Mouse (Mus musculus) Patski (cell line): Measurements from ENCODE around the gene Fnip2. TPM values are rescaled to one million over a fixed set of nuclear protein-coding genes. Genes with fewer than 3 reads are reported as not detected.

Source experiments
- ATAC-seq: fragments of 100-300 bp; one replicate; pipeline ENCODE4 v1.8.0; 2021
- CTCF ChIA-PET: fragments of 350-600 bp; sonication (Branson Sonifier 250); formaldehyde crosslinking; loops from one replicate; lab custom pipeline; 2022; ENCODE audit warnings: inconsistent platforms; lab: Charles Lee
- POLR2A ChIA-PET: fragments of 350-600 bp; sonication (Branson Sonifier 250); formaldehyde crosslinking; loops from one replicate; lab custom pipeline; 2022; ENCODE audit warnings: antibody characterized with exemption, inconsistent platforms; lab: Charles Lee
- DNase-seq: peaks from one replicate; pipeline ENCODE4 v3.0.0-alpha.2; 2011; ENCODE audit warnings: low read depth, low spot score
- H3K27me3 ChIP-seq: fragments of 371-371 bp; one replicate; pipeline ENCODE4 v1.5.1; 2021
- CTCF ChIP-seq: fragments of 100-300 bp; IDR thresholded peaks from one replicate; pipeline ENCODE4 v1.5.1; 2021
- in situ Hi-C: fragments of 300-500 bp; cut with MboI; formaldehyde crosslinking; loops from 3 replicates; pipeline ENCODE4 v1.11.1; 2018; ENCODE audit warnings: low pct_unique_long_range_greater_than_20kb, mixed read lengths
- polyA plus RNA-seq: library from polyadenylated mRNA; unstranded; gene quantifications from one replicate; pipeline ENCODE4 v1.2.3, GENCODE M21; 2021

The Fnip2 gene
- polyA plus RNA-seq, 1 experiment from 2014 or later = 16.9 TPM

DNA sequence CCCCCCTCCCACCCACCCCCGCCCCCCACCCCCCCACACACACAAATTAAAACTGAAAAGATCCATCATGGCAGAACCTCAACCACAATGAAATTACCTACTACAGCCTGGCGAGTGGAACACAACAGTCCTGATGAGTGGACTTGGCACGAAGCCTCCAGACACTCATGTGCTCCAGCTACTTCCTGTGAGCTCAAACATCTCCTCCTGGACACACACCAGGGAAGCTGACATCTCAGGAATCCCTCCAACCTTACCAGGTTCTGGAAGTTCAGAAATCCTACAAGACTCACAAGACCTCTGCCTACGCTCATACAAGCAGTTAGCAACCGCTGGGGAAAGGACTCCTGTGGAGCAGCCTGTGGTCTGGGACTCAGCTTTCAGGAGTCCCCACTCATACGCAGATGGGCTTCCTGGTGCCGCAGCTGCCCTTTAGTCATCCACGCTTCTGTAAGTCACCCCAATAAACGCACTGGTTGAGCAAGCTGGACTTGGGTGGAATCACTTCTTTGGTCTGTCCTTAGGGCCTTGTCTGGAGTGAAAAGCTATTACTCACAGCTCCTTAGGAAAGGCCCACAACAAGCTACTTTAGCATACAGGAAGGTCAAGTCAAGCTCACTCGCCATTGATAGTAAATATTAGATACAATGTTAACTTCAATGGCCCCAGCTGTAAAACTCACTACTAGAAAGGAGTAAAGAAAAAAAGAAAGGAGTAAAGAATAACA, 15.6 kb downstream of the Fnip2 start:
- ATAC-seq (peak; percentile 56), DNase-seq (no peak)
- H3K27me3 ChIP-seq = no peaks in the 10 kb centered on the region
- no peak for TF ChIP-seq CTCF
- in situ Hi-C loops = no loop called here
- ChIA-PET POLR2A (no interaction called here), CTCF (interaction anchor here (0.9 to 2.5 kb wide), 7 partner anchors 9 to 35 kb away, joined by 3 to 8 read pairs (median 5); no protein-coding TSS in a partner anchor)

DNA sequence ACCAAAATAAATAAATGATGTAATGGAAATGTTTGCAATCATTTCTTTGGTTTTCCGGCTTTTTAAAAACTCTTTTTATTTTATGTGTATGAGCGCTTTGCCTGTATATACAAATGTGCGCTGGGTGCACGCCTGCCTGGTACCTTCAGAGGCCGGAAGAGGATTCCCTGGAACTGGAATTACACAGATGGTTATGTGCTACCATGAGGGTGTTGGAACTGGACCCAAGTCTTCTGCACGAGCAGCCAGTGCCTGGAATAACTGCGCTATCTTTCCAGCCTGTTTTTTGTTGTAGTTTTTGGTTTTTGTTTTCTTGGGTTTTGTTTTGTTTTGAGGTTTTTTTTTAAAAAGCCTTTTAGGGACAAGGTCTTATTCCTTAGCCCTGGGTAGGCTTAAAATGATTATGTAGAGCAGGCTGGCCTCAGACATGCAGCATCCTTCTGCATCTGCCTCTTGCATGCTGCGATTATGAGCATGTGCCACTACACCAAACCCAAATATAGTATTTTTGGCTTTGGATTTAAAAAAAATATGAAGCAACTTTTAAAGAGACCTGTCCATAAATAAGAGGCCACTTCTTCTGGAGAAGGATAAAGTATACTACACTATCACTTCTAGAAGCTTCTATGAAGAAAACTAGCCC, 17.7 kb downstream of the Fnip2 start:
- DNase-seq (no peak), ATAC-seq (no peak)
- POLR2A ChIA-PET = no interaction called here
- in situ Hi-C loops = no loop called here
- no peak for TF ChIP-seq CTCF
- no peaks in the 10 kb centered on the region for H3K27me3 ChIP-seq
- CTCF ChIA-PET = interaction anchor here (1.3 to 1.5 kb wide), 2 partner anchors 10 to 73 kb away, joined by 3 read pairs; no protein-coding TSS in a partner anchor

DNA sequence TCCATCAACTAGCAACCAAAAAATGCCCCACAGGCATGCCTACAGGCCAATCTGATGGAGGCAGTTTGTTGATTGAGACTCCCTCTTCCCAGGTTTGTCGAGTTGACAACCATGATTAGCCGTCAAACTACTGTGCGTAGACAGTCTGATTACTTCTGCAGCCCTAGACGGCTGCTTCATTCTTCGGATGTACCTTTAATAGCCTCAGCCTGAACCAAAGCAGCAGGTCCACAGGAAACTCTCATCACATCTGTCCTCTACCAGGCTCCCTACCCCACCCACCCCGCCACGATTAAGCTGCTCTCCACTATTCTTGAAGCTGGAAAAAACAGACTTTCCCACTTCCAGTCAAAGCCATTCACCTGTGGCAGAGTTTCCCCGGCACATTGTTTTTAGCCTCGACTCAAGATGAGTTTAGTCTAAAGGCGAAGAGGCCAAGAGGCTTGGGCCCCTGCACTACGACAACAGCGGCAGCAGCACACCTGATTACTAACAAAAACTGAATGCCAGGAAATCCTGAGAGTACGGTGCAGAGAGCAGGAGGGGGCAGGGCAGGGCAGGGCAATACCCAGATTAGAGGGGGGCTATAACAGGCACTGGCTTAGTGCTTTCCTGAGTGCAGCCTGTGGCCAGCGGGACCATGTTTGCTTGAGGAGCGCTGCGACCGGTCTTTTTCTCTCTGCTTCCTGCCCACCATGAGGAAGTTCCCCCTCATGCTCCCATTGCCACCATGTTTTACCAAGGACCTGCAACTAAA, 18.7 kb downstream of the Fnip2 start:
- TF ChIP-seq CTCF = no peak
- POLR2A ChIA-PET = no interaction called here
- in situ Hi-C loops = no loop called here
- DNase-seq (no peak), ATAC-seq (no peak)
- H3K27me3 ChIP-seq = no peaks in the 10 kb centered on the region
- CTCF ChIA-PET = no interaction called here

DNA sequence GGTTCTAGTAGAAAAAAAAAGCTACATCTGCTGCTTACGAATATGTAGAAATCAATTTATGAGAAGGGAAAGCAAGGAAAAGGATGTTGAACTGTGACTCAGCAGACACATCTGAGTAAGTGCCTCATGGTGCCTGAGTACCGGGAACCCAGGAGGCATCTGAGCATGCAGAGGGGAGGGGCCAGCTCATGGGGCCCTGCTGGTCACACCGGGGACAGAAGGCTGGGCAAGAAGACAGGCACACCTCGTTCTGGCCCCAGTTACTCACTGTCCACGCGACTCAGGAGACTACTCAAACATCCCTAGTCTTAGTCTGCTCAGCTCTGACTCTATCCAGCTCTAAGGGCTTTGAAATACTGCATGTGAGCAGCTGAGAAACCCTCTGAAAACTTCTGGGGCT, 25.0 kb downstream of the Fnip2 start:
- POLR2A ChIA-PET = interaction anchor here (0.6 to 1.9 kb wide), 2 partner anchors 21 to 24 kb away, joined by 4 to 6 read pairs; no protein-coding TSS in a partner anchor
- no peaks in the 10 kb centered on the region for H3K27me3 ChIP-seq
- CTCF ChIA-PET = interaction anchor here (1.0 to 2.2 kb wide), 6 partner anchors 10 to 78 kb away, joined by 3 to 7 read pairs (median 4); no protein-coding TSS in a partner anchor
- TF ChIP-seq CTCF = no peak
- in situ Hi-C loops = no loop called here
- ATAC-seq = peak; percentile 100
- DNase-seq = peak; percentile 68

DNA sequence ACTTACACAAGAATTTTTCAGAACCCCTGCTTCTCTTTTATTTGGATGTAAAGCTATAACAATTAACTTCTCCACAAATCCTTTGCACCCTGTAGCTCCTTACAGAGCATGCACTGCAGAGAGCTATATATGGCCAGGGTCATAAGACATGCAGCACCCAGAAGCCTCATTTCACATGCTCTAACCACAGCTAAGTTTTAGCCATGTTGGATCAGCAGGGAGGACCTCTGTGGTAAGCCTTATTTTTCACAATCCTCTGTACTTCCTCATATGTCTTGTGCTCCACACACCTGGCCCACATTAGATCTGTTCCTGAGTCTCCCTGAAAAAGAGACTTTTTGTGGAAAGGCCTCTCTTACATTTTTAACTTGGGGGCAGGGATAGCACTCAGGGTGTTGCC, 27.9 kb downstream of the Fnip2 start:
- ChIA-PET POLR2A (no interaction called here), CTCF (interaction anchor here (0.9 to 1.6 kb wide), 5 partner anchors 10 to 39 kb away, joined by 3 to 5 read pairs (median 3); no protein-coding TSS in a partner anchor)
- TF ChIP-seq CTCF = no peak
- ATAC-seq (no peak), DNase-seq (no peak)
- in situ Hi-C loops = no loop called here
- no peaks in the 10 kb centered on the region for H3K27me3 ChIP-seq

DNA sequence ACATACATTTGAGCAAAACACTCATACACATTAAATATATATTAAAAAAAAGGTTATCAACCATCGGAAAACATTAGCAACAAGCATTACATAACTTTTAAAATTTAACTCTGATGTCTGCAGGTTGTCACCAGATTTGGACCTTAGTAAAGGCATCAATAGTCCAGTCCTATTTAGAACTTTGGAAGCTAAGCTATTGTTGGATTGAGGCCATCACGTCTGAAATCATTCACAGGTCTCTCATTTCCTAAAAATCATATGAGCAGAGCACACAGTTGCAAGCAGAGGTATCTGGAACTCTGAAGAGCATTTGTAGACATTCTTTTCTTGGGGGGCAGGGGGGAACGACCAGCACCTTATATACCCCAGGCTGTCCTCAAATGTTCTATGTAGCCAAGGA, 28.5 kb downstream of the Fnip2 start:
- in situ Hi-C loops = no loop called here
- ChIA-PET CTCF (interaction anchor here (0.9 to 1.6 kb wide), 5 partner anchors 10 to 347 kb away, joined by 3 to 5 read pairs (median 3); no protein-coding TSS in a partner anchor), POLR2A (no interaction called here)
- TF ChIP-seq CTCF = no peak
- DNase-seq = no peak
- ATAC-seq = no peak
- no peaks in the 10 kb centered on the region for H3K27me3 ChIP-seq

DNA sequence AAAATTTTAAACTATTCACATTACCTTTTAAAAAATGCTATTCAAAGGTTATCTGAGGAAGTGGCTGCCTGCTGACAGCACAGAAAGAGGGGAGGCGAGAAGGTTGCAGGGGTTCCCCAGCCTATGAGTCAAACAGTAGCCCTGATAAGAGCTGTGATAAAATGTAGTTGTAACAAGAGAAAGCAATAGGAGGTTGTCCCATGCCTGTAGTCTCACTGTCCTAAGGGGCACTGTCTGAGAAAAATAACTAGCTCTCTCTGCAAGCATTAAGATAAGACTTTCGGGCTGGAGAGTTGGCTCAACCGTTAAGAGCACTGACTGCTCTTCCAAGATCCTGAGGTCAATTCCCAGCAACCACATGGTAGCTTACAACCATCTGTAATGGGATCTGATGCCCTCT, 29.3 kb downstream of the Fnip2 start:
- H3K27me3 ChIP-seq = no peaks in the 10 kb centered on the region
- no peak for TF ChIP-seq CTCF
- ATAC-seq (no peak), DNase-seq (no peak)
- ChIA-PET CTCF (interaction anchor here (0.9 to 1.6 kb wide), 7 partner anchors 9 to 346 kb away, joined by 3 to 6 read pairs (median 3); no protein-coding TSS in a partner anchor), POLR2A (no interaction called here)
- in situ Hi-C loops = no loop called here

DNA sequence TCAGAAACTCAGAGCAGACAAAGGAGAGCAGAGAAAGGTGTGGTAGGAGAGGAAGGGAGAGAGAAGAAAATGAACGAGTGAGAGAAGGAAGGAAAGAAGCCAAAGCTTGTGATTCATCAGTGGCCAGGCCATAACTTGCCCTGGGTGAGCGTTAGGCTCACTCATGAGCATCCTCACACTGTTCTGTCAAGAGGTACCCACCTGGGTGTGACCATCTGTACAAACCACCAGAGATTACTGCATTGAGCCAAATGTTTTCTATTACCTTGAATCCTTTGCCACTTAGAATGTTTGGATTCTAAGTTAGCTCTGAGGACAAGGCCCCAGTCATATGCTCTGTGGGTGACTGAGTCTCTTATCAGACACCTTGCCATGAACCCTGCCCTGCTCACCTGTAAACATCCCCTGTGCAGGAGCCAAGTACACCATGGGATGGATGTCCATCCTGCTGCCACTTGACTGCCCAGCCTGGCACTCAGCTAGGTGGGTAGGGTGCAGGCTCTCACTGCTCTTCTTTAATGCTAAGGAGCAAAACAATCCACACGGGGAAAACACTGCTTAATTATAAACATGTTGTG, 29.9 kb downstream of the Fnip2 start:
- in situ Hi-C loops = no loop called here
- ChIA-PET CTCF (interaction anchor here (0.7 to 1.6 kb wide), 8 partner anchors 8 to 573 kb away, joined by 3 to 6 read pairs (median 4); no protein-coding TSS in a partner anchor), POLR2A (interaction anchor here (1.1 kb wide), 1 partner anchor 30 kb away, joined by 4 read pairs; the partner anchor contains the start of gene Fnip2)
- ATAC-seq (peak; percentile 32), DNase-seq (no peak)
- no peak for TF ChIP-seq CTCF
- H3K27me3 ChIP-seq = no peaks in the 10 kb centered on the region

DNA sequence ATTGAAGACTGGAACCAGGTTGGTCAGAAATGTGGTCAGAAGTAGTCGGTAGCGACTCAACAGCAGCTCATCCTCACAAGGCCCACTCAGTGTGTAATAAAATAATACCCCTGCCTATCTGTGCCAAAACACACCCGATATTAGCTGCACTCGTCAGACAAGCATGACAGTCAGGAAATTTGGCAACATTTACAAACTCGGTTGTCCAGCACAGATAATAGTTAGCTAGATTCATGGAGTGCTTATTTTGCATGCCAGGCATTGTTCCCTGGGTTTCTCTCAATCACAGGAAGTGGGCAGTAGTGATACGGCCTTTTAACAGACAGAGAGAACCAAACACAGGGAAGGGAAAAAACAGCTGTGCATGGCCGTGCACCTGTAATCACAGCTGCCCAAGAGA, 30.6 kb downstream of the Fnip2 start:
- CTCF ChIA-PET = interaction anchor here (0.7 to 1.6 kb wide), 6 partner anchors 9 to 572 kb away, joined by 3 to 5 read pairs (median 4); no protein-coding TSS in a partner anchor
- TF ChIP-seq CTCF = no peak
- H3K27me3 ChIP-seq = no peaks in the 10 kb centered on the region
- DNase-seq (peak; percentile 46), ATAC-seq (peak; percentile 51)
- POLR2A ChIA-PET = interaction anchor here (1.0 to 1.1 kb wide), 2 partner anchors 29 to 30 kb away, joined by 3 to 4 read pairs; partner anchors contain the start of gene Fnip2
- in situ Hi-C loops = no loop called here
